Mouse (Mus musculus): ENCODE data around the gene 4930544D05Rik.

The 4930544D05Rik gene

GRCm38 (mm10) chr11:70655571-70656455, 40.2 kb downstream of the 4930544D05Rik start:
- DNase-seq (ENCODE audit: low spot score in 2 of 2), result no peak

GRCm38 (mm10) chr11:70656456-70656927, 40.8 kb downstream of the 4930544D05Rik start:
- no peak for DNase-seq (ENCODE audit: low spot score in 2 of 2)

GRCm38 (mm10) chr11:70656964-70657363, 41.3 kb downstream of the 4930544D05Rik start, which contains the start of gene Eno3:
Eno3 (plus strand) TSS chr11:70657202.
- DNase-seq (ENCODE audit: low spot score in 2 of 2), result no peak

GRCm38 (mm10) chr11:70657573-70657972, 41.9 kb downstream of the 4930544D05Rik start:
- DNase-seq (ENCODE audit: low spot score in 2 of 2), result no peak

DNA sequence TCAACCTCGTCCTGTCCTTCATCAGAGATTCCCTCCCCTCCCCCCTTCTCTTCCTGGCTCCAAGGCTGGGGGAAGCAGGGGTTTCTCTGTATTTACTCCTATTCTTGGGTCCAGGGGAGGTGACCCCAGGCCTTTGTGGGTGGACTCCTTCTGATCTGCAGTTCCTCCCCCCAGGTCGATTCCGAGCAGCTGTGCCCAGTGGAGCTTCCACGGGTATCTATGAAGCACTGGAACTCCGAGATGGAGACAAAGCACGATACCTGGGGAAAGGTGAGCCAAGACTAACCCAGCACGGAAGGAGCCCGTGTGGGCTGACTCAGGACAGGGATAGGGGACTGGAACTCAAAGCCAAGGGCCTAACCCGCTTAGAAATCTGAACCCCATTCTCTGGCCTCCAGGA, 42.3 kb downstream of the 4930544D05Rik start:
- DNase-seq (ENCODE audit: low spot score in 2 of 2), result no peak

DNA sequence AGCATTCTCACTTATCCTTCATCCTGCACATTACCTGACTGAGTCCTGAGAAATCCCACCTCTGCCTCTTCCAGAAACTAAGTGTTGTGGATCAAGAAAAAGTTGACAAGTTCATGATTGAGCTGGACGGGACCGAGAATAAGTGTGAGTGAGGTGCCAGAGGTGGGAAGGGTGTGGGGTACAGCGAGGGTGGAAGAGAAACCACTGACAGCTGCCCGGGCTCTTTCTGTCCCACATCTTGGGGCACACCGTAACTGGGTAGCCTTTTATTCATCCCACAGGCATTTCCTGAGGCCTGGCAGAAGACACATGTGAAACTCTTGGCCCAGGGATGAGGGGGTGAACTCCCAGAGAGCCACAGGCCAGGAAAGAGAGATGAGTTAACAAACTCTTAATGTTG, 42.9 kb downstream of the 4930544D05Rik start:
- no peak for DNase-seq (ENCODE audit: low spot score in 2 of 2)

GRCm38 (mm10) chr11:70658942-70659341, 43.3 kb downstream of the 4930544D05Rik start:
- no peak for DNase-seq (ENCODE audit: low spot score in 2 of 2)

GRCm38 (mm10) chr11:70660571-70660970, 44.9 kb downstream of the 4930544D05Rik start:
- no peak for DNase-seq (ENCODE audit: low spot score in 2 of 2)

DNA sequence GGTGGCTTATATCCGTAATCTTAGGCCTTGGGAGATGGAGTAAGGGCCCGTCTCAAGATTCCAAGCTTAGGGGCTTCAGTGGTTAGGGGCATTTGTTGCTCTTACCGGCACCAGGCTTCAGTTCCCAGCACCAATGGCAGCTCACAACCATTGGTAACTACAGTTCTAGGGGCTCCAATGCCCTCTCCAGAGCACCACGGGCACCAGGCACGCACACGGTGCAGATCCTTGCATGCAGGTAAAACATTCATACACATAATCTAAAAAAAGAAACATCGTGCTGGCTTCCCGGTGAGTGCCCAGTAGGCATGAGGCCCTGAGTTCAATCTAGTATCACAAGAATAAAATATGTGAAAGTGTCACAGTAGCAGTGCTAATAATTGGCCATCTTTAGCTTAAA, 47.5 kb downstream of the 4930544D05Rik start:
- no peak for DNase-seq (ENCODE audit: low spot score in 2 of 2)

GRCm38 (mm10) chr11:70663957-70664356, 48.3 kb downstream of the 4930544D05Rik start:
- DNase-seq (ENCODE audit: low spot score in 2 of 2), result no peak

DNA sequence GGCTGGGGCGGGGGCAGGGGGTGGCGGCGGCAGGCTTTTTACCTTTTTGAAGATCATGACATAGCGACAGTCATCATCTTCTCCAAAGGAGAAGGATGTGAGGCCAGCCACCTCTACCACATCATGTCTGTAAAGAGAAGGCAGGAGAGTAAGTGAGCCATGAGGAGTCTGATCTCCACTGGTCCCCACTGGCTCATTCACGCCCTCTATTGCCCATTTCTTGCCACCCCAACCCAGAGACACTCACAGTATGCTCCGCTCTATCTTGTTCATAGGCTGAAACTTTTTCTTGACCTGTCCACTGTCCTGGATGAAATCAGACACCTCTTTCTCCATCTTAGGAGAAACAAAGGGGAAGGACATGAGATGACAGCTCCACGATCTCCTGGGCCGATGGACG, 49.1 kb downstream of the 4930544D05Rik start:
- DNase-seq (ENCODE audit: low spot score in 2 of 2), result no peak
